Mouse (Mus musculus): Measurements from ENCODE around the gene Stab2.

Gene Stab2

GRCm38 (mm10) chr10:87007385-87008214 lies at the start of gene Stab2:
TSS of gene Stab2 (minus strand) at chr10:87008025.
- no peak for DNase-seq (ENCODE audit: low read depth)

GRCm38 (mm10) chr10:87051714-87052113 lies 43.9 kb upstream of the Stab2 start:
- DNase-seq (ENCODE audit: low read depth), result no peak

- DNase-seq (ENCODE audit: low read depth), result no peak
Observed at GRCm38 (mm10) chr10:87049179-87049578, 41.4 kb upstream of the Stab2 start.

- DNase-seq (ENCODE audit: low read depth), result no peak
Observed at GRCm38 (mm10) chr10:87046931-87047468, 39.2 kb upstream of the Stab2 start.

GRCm38 (mm10) chr10:87046469-87046868 lies 38.6 kb upstream of the Stab2 start:
- no peak for DNase-seq (ENCODE audit: low read depth)

GRCm38 (mm10) chr10:87045273-87045672 lies 37.4 kb upstream of the Stab2 start:
- no peak for DNase-seq (ENCODE audit: low read depth)

GRCm38 (mm10) chr10:87041265-87041664 lies 33.4 kb upstream of the Stab2 start:
- no peak for DNase-seq (ENCODE audit: low read depth)

GRCm38 (mm10) chr10:87039800-87040199 lies 32.0 kb upstream of the Stab2 start:
- no peak for DNase-seq (ENCODE audit: low read depth)

- DNase-seq (ENCODE audit: low read depth), result no peak
Observed at GRCm38 (mm10) chr10:87039340-87039739, 31.5 kb upstream of the Stab2 start.

- DNase-seq (ENCODE audit: low read depth), result no peak
Observed at GRCm38 (mm10) chr10:87037062-87037461, 29.2 kb upstream of the Stab2 start.

- no peak for DNase-seq (ENCODE audit: low read depth)
Observed at GRCm38 (mm10) chr10:87036271-87036703, 28.5 kb upstream of the Stab2 start.

- DNase-seq (ENCODE audit: low read depth), result no peak
Observed at GRCm38 (mm10) chr10:87035866-87036265, 28.0 kb upstream of the Stab2 start.

- DNase-seq (ENCODE audit: low read depth), result no peak
Observed at GRCm38 (mm10) chr10:87032768-87033167, 24.9 kb upstream of the Stab2 start.

- DNase-seq (ENCODE audit: low read depth), result peak; percentile 81
Observed at GRCm38 (mm10) chr10:87024884-87025283, 17.1 kb upstream of the Stab2 start.

- peak; percentile 1 for DNase-seq (ENCODE audit: low read depth)
Observed at GRCm38 (mm10) chr10:87020711-87021110, 12.9 kb upstream of the Stab2 start.

- no peak for DNase-seq (ENCODE audit: low read depth)
Observed at GRCm38 (mm10) chr10:87018876-87019275, 11.1 kb upstream of the Stab2 start.

GRCm38 (mm10) chr10:87016151-87016692 lies 8.4 kb upstream of the Stab2 start:
- no peak for DNase-seq (ENCODE audit: low read depth)

- no peak for DNase-seq (ENCODE audit: low read depth)
Observed at GRCm38 (mm10) chr10:87015403-87015802, 7.6 kb upstream of the Stab2 start.

- DNase-seq (ENCODE audit: low read depth), result no peak
Observed at GRCm38 (mm10) chr10:87014391-87014965, 6.7 kb upstream of the Stab2 start.

GRCm38 (mm10) chr10:87012087-87012486 lies 4.3 kb upstream of the Stab2 start:
- no peak for DNase-seq (ENCODE audit: low read depth)

- DNase-seq (ENCODE audit: low read depth), result no peak
Observed at GRCm38 (mm10) chr10:87008215-87008499, 332 bp upstream of the Stab2 start.

- no peak for DNase-seq (ENCODE audit: low read depth)
Observed at GRCm38 (mm10) chr10:86992238-86992976, 15.4 kb downstream of the Stab2 start.
